Mouse (Mus musculus) thymus, adult 2 months (tissue): Measurements from ENCODE around the gene Gm19345.

Source experiments
- CTCF ChIP-seq: fragments of 200-500 bp; IDR thresholded peaks from 2 replicates; pipeline ENCODE4 v1.5.1; 2012; ENCODE audit warnings: mild to moderate bottlenecking, control low read depth, low read length, moderate library complexity, borderline replicate concordance; ENCODE audit not compliant: control insufficient read depth, poor library complexity, insufficient read depth; ENCODE audit errors: extremely low read depth
- POLR2A ChIP-seq: fragments of 200-500 bp; IDR thresholded peaks from 2 replicates; pipeline ENCODE4 v1.6.1; 2012; ENCODE audit warnings: mild to moderate bottlenecking, low read length, control low read depth, moderate library complexity; ENCODE audit not compliant: control insufficient read depth, poor library complexity, insufficient read depth; ENCODE audit errors: extremely low read depth

DNA sequence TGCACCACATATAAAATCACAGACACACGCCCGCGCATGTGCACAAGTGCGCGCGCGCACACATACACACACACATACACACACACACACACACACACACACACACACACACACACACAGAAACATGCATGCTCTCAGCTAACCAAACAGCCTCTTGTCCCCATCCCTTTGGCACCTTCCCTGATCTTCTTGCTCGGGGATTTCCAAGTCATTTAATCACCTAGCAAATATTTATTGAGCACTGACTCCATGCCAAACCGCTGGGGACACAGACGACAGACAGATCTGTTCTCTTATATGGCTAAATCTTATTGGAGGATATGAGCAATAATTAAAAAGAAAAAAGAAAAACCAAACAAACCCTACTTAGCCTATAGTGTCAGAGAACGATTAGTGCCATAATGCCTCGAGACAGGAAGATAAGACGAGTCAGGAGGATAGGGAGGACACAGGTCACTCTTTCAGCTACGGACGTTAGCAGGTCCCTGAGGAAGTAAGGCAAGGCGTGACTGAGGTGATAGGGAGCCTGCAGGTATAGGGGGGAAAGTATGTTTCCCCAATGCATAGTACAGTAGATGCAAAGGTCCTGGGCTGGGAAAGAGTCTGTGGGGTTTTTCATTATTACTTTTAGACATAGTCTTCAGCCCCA lies 16.1 kb downstream of the Gm19345 start:
- TF ChIP-seq CTCF = no peak
- TF ChIP-seq POLR2A = no peak
